Mouse (Mus musculus): ENCODE results near the gene Ube2u.

- no peak for TF ChIP-seq CTCF (IDR thresholded peaks at IDR 0.05; ENCODE audit: low read depth)
- no peak for TF ChIP-seq EP300 (optimal IDR thresholded peaks at IDR 0.05)
Observed at GRCm38 (mm10) chr4:100495176-100495575, 16.5 kb downstream of the Ube2u start.
